Mouse (Mus musculus): ENCODE results near the gene Dip2a.

DNA sequence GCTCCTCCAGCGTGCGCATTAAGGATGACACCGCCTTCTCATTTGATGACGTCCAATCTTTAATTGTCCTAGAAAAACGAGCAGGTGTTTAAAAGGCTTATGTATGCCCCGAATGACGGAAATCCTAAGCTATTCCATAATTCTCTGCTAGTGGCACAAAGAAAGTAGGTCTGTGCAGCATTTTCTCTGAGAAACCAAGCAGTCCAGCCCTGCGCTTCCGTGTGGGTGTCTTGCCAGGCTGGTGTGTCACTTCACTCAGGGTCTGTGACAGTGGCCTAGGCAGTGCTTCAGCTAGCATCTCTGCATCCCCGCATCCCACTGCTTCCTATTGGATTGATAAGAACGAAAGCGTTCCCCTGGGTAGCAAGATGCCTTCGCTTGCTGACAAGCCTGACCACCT is 23.7 kb upstream of the Dip2a start:
- TF ChIP-seq CTCF (IDR thresholded peaks at IDR 0.05; ENCODE audit: low read depth, low read length) (no peak), GATA2 (IDR thresholded peaks at IDR 0.05; ENCODE audit: borderline replicate concordance, low read depth, low read length) (no peak)
